Mouse (Mus musculus) activated CD4-positive, CD25-positive, alpha-beta regulatory T cell (primary cell): ENCODE measurements around the gene Tbx19. TPM values are rescaled to one million over a fixed set of nuclear protein-coding genes. Genes with fewer than 3 reads are reported as not detected.

Experiments
- polyA plus RNA-seq, 2 experiments: library from polyadenylated mRNA; unstranded; fragments of 100-300 nt; shearing (Covaris generic); gene quantifications; one replicate each; pipeline ENCODE4 v1.2.1; 2017

Gene Tbx19
- not detected for polyA plus RNA-seq

DNA sequence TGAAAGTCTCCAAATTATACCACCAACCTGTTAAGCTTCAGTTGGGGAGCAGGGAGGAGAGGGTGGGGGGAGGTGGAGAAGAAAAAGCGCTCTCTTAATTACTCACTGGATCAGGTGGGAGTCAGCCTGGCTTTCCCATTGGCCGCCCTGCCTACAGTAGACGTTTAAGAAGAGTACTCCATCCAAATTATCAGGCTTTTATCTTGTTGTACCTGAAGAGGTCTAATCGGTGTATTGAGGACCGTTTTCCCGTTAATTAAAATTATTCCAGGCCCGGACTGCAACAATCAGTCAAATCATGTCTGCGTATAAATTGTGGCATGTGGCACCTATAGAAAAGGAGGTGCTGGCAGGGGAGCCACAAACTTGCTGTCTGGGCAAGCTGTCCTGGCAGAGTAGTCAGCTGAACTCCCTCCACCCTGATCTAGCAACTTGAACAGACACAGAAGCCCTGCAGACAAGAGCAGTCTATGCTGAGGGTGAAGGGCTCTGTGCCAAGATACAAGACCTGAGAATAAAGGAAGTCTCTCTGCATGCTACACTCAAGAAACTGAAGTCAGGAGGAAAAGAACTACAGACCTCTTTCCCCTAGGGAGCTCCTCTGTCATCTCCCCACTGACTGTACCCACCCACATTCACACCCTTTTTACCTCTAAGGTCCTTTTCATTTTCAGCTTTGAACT lies at the start of gene Tbx19:
Tbx19 (minus strand) TSS at position 51 of the 683 bp plus-strand sequence.

DNA sequence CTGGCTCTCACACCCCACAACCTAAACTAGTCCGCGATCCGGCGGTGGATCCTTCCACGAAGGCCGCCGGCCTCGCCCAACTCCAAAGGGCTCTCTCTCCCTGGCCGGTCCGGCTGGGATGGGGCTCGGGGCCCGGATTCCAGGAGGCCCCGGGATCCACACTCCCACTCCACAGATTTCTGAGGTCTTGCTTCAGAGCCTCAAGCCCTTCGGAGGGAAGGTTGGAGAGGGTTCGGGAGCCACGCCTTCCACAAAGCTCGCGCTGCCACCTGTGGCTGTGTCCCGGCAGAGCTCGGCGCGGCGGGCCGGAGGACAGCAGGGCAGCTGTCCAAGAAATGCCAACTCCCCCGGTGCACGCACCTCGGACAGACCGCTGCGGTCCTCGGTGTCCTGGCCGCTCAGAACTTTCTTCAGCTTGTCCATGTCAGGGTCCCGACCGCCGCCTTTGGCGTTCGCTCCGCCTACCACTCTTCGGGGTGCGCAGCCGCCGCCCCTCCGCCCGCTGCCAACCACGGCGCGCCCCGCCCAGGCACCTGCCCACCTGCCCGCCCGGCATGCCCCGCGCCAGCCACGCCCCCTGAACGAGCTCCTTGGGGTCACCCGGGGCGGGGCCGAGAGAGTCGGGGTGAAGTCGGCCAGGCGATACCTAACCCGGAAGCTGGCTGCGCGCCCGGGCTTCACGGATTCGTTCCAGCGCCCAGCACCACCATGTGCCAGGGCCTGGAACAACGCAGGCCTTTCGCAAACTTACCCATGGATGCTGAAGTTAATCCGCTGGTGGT lies 33.5 kb upstream of the Tbx19 start, which contains the start of gene Sft2d2:
Sft2d2 (minus strand) TSS at position 559 of the 782 bp plus-strand sequence.

Other genes with a start within 250 kb of the Tbx19 start
- gene Xcl1, start 225.2 kb downstream of the Tbx19 start, polyA plus RNA-seq: 1 to 10 TPM; 1.3 to 3.1 TPM
- 10 to 100 TPM; 38.8 to 52.7 TPM for gene Sft2d2, start 33.7 kb upstream of the Tbx19 start, polyA plus RNA-seq
- 10 to 100 TPM; 75.2 to 80.4 TPM for gene Tiprl, start 76.2 kb upstream of the Tbx19 start, polyA plus RNA-seq
- under 1 TPM; 0.11 to 0.54 TPM for gene Gpr161, start 135.0 kb upstream of the Tbx19 start, polyA plus RNA-seq